Comparison of ENCODE assay signal across 13 mouse cellular contexts in the genomic region with DNA sequence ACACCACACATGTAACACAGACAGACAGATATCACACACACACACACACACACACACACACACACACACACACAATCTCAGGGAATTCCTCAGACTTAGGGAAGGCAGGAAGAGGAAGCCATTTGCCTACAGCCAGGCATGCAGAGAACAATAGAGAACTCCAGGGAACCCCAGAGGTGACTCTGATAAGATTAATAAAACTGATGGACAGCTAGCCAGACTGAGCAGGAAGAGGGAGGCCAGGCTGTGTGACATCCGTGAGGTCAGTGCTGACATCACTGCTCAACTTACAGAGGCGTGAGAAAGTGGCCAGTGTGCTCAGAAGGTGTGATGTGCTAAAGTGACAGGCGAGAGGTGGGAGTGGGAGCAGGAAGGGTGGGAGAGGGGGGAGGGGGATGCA.
DNase-seq lines count a peak whose midpoint lies in the region; ATAC-seq lines count a peak whose summit lies in the region.
"Had no signal": no experiment of that assay in that cellular context is flagged by ENCODE, and none has a peak within 500 bp of the region (broad histone marks: within the 10 kb centered on the region; RNA-seq: fewer than 3 reads in every experiment).

No protein-coding gene starts in this region.

- H3K4me1 ChIP-seq in lung, embryonic 15.5 days = peaks cover 35% of the 10 kb centered on the region
- H3K4me1 ChIP-seq in intestine, embryonic 16.5 days (ENCODE audit: control insufficient read depth, insufficient read depth, low read length) = peaks cover 7% of the 10 kb centered on the region; the same call in 1 of the 2 replicates
- peaks cover 52% of the 10 kb centered on the region for H3K4me1 ChIP-seq in limb, embryonic 13.5 days

- 28% methylated on average over 3 of the region's 3 CpGs for WGBS in lung, embryonic 15.5 days
- WGBS in intestine, embryonic 16.5 days = 51% methylated on average over 3 of the region's 3 CpGs
- 43% methylated on average over 3 of the region's 3 CpGs for WGBS in limb, embryonic 13.5 days

- peak; percentile 55 for ATAC-seq in lung, embryonic 15.5 days (ENCODE audit: borderline replicate concordance, extremely low read depth, low FRiP score, low TSS enrichment)
- ATAC-seq in intestine, embryonic 16.5 days = 0 out of 2 replicates have a peak, but pooled peaks have one; percentile 18
- no peak for ATAC-seq in limb, embryonic 13.5 days (ENCODE audit: low FRiP score, low read depth)
- ATAC-seq: forebrain, embryonic 13.5 days had no signal

- no peaks in the 10 kb centered on the region for H3K27me3 ChIP-seq in lung, embryonic 15.5 days
- H3K27me3 ChIP-seq in intestine, embryonic 16.5 days (replicated peaks; ENCODE audit: control insufficient read depth, insufficient read depth, low read length) = no peaks in the 10 kb centered on the region
- H3K27me3 ChIP-seq in limb, embryonic 13.5 days = peaks cover 11% of the 10 kb centered on the region; the same call in 1 of the 2 replicates
- H3K27me3 ChIP-seq: forebrain, embryonic 13.5 days had no signal

- intact Hi-C loops in left cerebral cortex, postnatal 4 days (cut with DNase I) = no loop called here

- no peaks in the 10 kb centered on the region for H3K9me3 ChIP-seq in lung, embryonic 15.5 days
- no peaks in the 10 kb centered on the region for H3K9me3 ChIP-seq in intestine, embryonic 16.5 days (ENCODE audit: control insufficient read depth, low read length)
- no peaks in the 10 kb centered on the region for H3K9me3 ChIP-seq in limb, embryonic 13.5 days
- H3K9me3 ChIP-seq: forebrain, embryonic 13.5 days; hindbrain, embryonic 13.5 days; megakaryocyte, embryonic 14.5 days; neural tube, embryonic 13.5 days had no signal

- no peak for DNase-seq in lung, postnatal 14 days
- peak; percentile 24 for DNase-seq in yolk sac, embryonic 10.5 days (ENCODE audit: low spot score)
- DNase-seq in testis, postnatal 10 days (ENCODE audit: low spot score) = no peak
- DNase-seq in left cerebral cortex, postnatal 4 days = no peak
- DNase-seq: cerebellum, postnatal 25 days; thymus, postnatal 4 days had no signal

- H3K27ac ChIP-seq in lung, embryonic 15.5 days = no peak overlapping the region
- no peak overlapping the region for H3K27ac ChIP-seq in intestine, embryonic 16.5 days (ENCODE audit: low read length)
- 0 out of 2 replicates have a peak overlapping the region, but pooled peaks have one; percentile 6 for H3K27ac ChIP-seq in limb, embryonic 13.5 days
- H3K27ac ChIP-seq: forebrain, embryonic 13.5 days; hindbrain, embryonic 13.5 days; neural tube, embryonic 13.5 days had no signal

- no peak overlapping the region; the same call in 1 of the 2 replicates for H3K4me2 ChIP-seq in lung, embryonic 15.5 days
- no peak overlapping the region for H3K4me2 ChIP-seq in intestine, embryonic 16.5 days (ENCODE audit: low read depth, low read length)
- no peak overlapping the region for H3K4me2 ChIP-seq in limb, embryonic 13.5 days (replicated peaks)
- H3K4me2 ChIP-seq: forebrain, embryonic 13.5 days; hindbrain, embryonic 13.5 days; neural tube, embryonic 13.5 days had no signal

- no peak overlapping the region for H3K9ac ChIP-seq in lung, embryonic 15.5 days
- H3K9ac ChIP-seq in intestine, embryonic 16.5 days (ENCODE audit: low read depth, low read length) = no peak overlapping the region
- H3K9ac ChIP-seq in limb, embryonic 13.5 days = no peak overlapping the region
- H3K9ac ChIP-seq: forebrain, embryonic 13.5 days; hindbrain, embryonic 13.5 days; neural tube, embryonic 13.5 days had no signal

- H3K4me3 ChIP-seq in lung, embryonic 15.5 days = no peak overlapping the region
- H3K4me3 ChIP-seq in intestine, embryonic 16.5 days (ENCODE audit: low read length) = no peak overlapping the region
- no peak overlapping the region for H3K4me3 ChIP-seq in limb, embryonic 13.5 days
- H3K4me3 ChIP-seq: forebrain, embryonic 13.5 days; hindbrain, embryonic 13.5 days; megakaryocyte, embryonic 14.5 days; neural tube, embryonic 13.5 days had no signal

- H3K36me3 ChIP-seq in lung, embryonic 15.5 days = no peaks in the 10 kb centered on the region
- no peaks in the 10 kb centered on the region for H3K36me3 ChIP-seq in intestine, embryonic 16.5 days (ENCODE audit: control insufficient read depth, insufficient read depth, low read length)
- no peaks in the 10 kb centered on the region for H3K36me3 ChIP-seq in limb, embryonic 13.5 days
- H3K36me3 ChIP-seq: hindbrain, embryonic 13.5 days; neural tube, embryonic 13.5 days had no signal
